Mouse (Mus musculus) myocyte (in vitro differentiated cells): ENCODE measurements at regions not wholly inside any gene's neighbourhood (a gene's known extent, or its start where the extent isn't known, plus 50 kb on each side); places are given as distances from the start of the nearest gene placed in this dataset.

Experiments
- H3K27me3 ChIP-seq: one replicate; pipeline ENCODE4 v1.6.1; 2011; ENCODE audit not compliant: control insufficient read depth, insufficient read depth, insufficient read length
- H3K36me3 ChIP-seq: one replicate; pipeline ENCODE4 v1.6.1; 2011; ENCODE audit not compliant: control insufficient read depth, insufficient read depth
- H3K4me2 ChIP-seq: one replicate; pipeline ENCODE4 v1.6.1; 2011; ENCODE audit warnings: low read depth, control low read depth
- H3K4me3 ChIP-seq: one replicate; pipeline ENCODE4 v1.5.1; 2011; ENCODE audit warnings: mild to moderate bottlenecking, control low read depth, moderate library complexity
- H3K79me2 ChIP-seq: one replicate; pipeline ENCODE4 v1.6.1; 2011; ENCODE audit not compliant: control insufficient read depth, insufficient read depth
- H3ac ChIP-seq: one replicate; pipeline ENCODE4 v1.6.1; 2011; ENCODE audit not compliant: control insufficient read depth, insufficient read length
- CEBPB ChIP-seq: IDR thresholded peaks from 2 replicates; pipeline ENCODE4 v1.6.1; 2011; ENCODE audit warnings: mild to moderate bottlenecking, moderate library complexity; ENCODE audit not compliant: poor library complexity, insufficient read depth, severe bottlenecking
- E2F4 ChIP-seq: IDR thresholded peaks from one replicate; pipeline ENCODE4 v1.6.1; 2011; ENCODE audit warnings: mild to moderate bottlenecking, control low read depth, moderate library complexity; ENCODE audit not compliant: insufficient read depth
- MAX ChIP-seq: IDR thresholded peaks from one replicate; pipeline ENCODE4 v1.6.1; 2011; ENCODE audit warnings: low read depth, mild to moderate bottlenecking, control low read depth
- MYOD1 ChIP-seq, 3 experiments: IDR thresholded peaks; one replicate each; pipeline ENCODE4 v1.6.1; 2011; ENCODE audit warnings: control low read depth in 2 of 3, low read depth in 2 of 3, mild to moderate bottlenecking in 2 of 3, moderate library complexity in 1 of 3; ENCODE audit not compliant: insufficient read length in 2 of 3, control insufficient read depth in 1 of 3
- MYOG ChIP-seq, 3 experiments: IDR thresholded peaks; one replicate each; pipeline ENCODE4 v1.6.1; 2011; ENCODE audit warnings: control low read depth in 2 of 3, low read depth in 2 of 3, mild to moderate bottlenecking in 2 of 3; ENCODE audit not compliant: insufficient read length in 2 of 3, control insufficient read depth in 1 of 3, insufficient read depth in 1 of 3
- POLR2A ChIP-seq: IDR thresholded peaks from one replicate; pipeline ENCODE4 v1.6.1; 2011; ENCODE audit warnings: low read depth, mild to moderate bottlenecking, control low read depth, moderate library complexity; ENCODE audit not compliant: insufficient read length
- POLR2AphosphoS2 ChIP-seq: IDR thresholded peaks from one replicate; pipeline ENCODE4 v1.6.1; 2011; ENCODE audit warnings: low read depth, control low read depth; ENCODE audit not compliant: insufficient read length
- REST ChIP-seq: IDR thresholded peaks from one replicate; pipeline ENCODE4 v1.6.1; 2011; ENCODE audit warnings: mild to moderate bottlenecking, control low read depth, moderate library complexity; ENCODE audit not compliant: insufficient read depth, insufficient read length
- SRF ChIP-seq: IDR thresholded peaks from one replicate; pipeline ENCODE4 v1.6.1; 2011; ENCODE audit warnings: low read depth; ENCODE audit not compliant: control insufficient read depth, insufficient read length
- TCF12 ChIP-seq: IDR thresholded peaks from one replicate; pipeline ENCODE4 v1.6.1; 2011; ENCODE audit warnings: mild to moderate bottlenecking, control low read depth; ENCODE audit not compliant: poor library complexity, insufficient read depth, severe bottlenecking
- TCF3 ChIP-seq: IDR thresholded peaks from one replicate; pipeline ENCODE4 v1.6.1; 2011; ENCODE audit warnings: low read depth, control low read depth; ENCODE audit not compliant: insufficient read length
- USF1 ChIP-seq: IDR thresholded peaks from one replicate; pipeline ENCODE4 v1.6.1; 2011; ENCODE audit warnings: low read depth, mild to moderate bottlenecking, control low read depth, moderate library complexity

GRCm38 (mm10) chr10:122259354-122259753, 162.2 kb upstream of the Rxylt1 start:
- Histone ChIP-seq H3K4me3 (no peak overlapping the region), H3K79me2 (no peaks in the 10 kb centered on the region)

GRCm38 (mm10) chr10:122258711-122259110, 161.5 kb upstream of the Rxylt1 start:
- TF ChIP-seq E2F4 (no peak), REST (no peak), MYOD1 (IDR thresholded peaks at IDR 0.05; ENCODE audit: control insufficient read depth in 1 of 3, insufficient read length in 2 of 3, low read depth in 2 of 3) (no peak), SRF (no peak), TCF12 (no peak), MYOG (IDR thresholded peaks at IDR 0.05; ENCODE audit: control insufficient read depth in 1 of 3, insufficient read depth in 1 of 3, insufficient read length in 2 of 3, low read depth in 2 of 3) (no peak), USF1 (no peak), POLR2AphosphoS2 (no peak), POLR2A (no peak), TCF3 (no peak), CEBPB (no peak), MAX (no peak)
- H3K4me2 ChIP-seq: no peak overlapping the region
- H3K79me2 ChIP-seq: no peaks in the 10 kb centered on the region
- H3K4me3 ChIP-seq: no peak overlapping the region
- H3ac ChIP-seq: no peak overlapping the region
- H3K27me3 ChIP-seq: no peaks in the 10 kb centered on the region
- H3K36me3 ChIP-seq: no peaks in the 10 kb centered on the region

More at GRCm38 (mm10) chr10:122259354-122259753, 162.2 kb upstream of the Rxylt1 start:
- H3K4me2 ChIP-seq: no peak overlapping the region
- H3ac ChIP-seq: no peak overlapping the region
- H3K27me3 ChIP-seq: no peaks in the 10 kb centered on the region
- no peak for TF ChIP-seq MAX
- TF ChIP-seq POLR2AphosphoS2: no peak
- no peak for TF ChIP-seq MYOG (IDR thresholded peaks at IDR 0.05; ENCODE audit: control insufficient read depth in 1 of 3, insufficient read depth in 1 of 3, insufficient read length in 2 of 3, low read depth in 2 of 3)
- TF ChIP-seq SRF: no peak
- no peak for TF ChIP-seq TCF3
- TF ChIP-seq MYOD1 (IDR thresholded peaks at IDR 0.05; ENCODE audit: control insufficient read depth in 1 of 3, insufficient read length in 2 of 3, low read depth in 2 of 3): no peak
- no peak for TF ChIP-seq USF1
- no peak for TF ChIP-seq POLR2A
- TF ChIP-seq E2F4: no peak
- no peak for TF ChIP-seq TCF12
- TF ChIP-seq CEBPB: no peak
- TF ChIP-seq REST: no peak
- H3K36me3 ChIP-seq: no peaks in the 10 kb centered on the region

GRCm38 (mm10) chr10:122231818-122232217, 134.6 kb upstream of the Rxylt1 start:
- no peaks in the 10 kb centered on the region for H3K79me2 ChIP-seq
- H3K4me2 ChIP-seq: no peak overlapping the region
- no peaks in the 10 kb centered on the region for H3K36me3 ChIP-seq
- H3K4me3 ChIP-seq: no peak overlapping the region
- no peak overlapping the region for H3ac ChIP-seq
- no peak for TF ChIP-seq TCF3
- no peak for TF ChIP-seq E2F4
- TF ChIP-seq POLR2A: no peak
- TF ChIP-seq MYOD1 (IDR thresholded peaks at IDR 0.05; ENCODE audit: control insufficient read depth in 1 of 3, insufficient read length in 2 of 3, low read depth in 2 of 3): no peak
- TF ChIP-seq MYOG (IDR thresholded peaks at IDR 0.05; ENCODE audit: control insufficient read depth in 1 of 3, insufficient read depth in 1 of 3, insufficient read length in 2 of 3, low read depth in 2 of 3): no peak
- no peak for TF ChIP-seq USF1
- TF ChIP-seq POLR2AphosphoS2: no peak
- no peak for TF ChIP-seq REST
- TF ChIP-seq MAX: no peak
- no peak for TF ChIP-seq SRF
- H3K27me3 ChIP-seq: no peaks in the 10 kb centered on the region

GRCm38 (mm10) chr10:122230746-122231145, 133.6 kb upstream of the Rxylt1 start:
- Histone ChIP-seq H3K36me3 (no peaks in the 10 kb centered on the region), H3K27me3 (no peaks in the 10 kb centered on the region), H3K79me2 (no peaks in the 10 kb centered on the region), H3ac (no peak overlapping the region), H3K4me2 (no peak overlapping the region), H3K4me3 (no peak overlapping the region)
- no peak for TF ChIP-seq POLR2AphosphoS2
- TF ChIP-seq CEBPB: no peak
- no peak for TF ChIP-seq USF1
- no peak for TF ChIP-seq SRF
- no peak for TF ChIP-seq MYOG (IDR thresholded peaks at IDR 0.05; ENCODE audit: control insufficient read depth in 1 of 3, insufficient read depth in 1 of 3, insufficient read length in 2 of 3, low read depth in 2 of 3)
- TF ChIP-seq E2F4: no peak
- no peak for TF ChIP-seq TCF3
- no peak for TF ChIP-seq TCF12
- no peak for TF ChIP-seq REST
- no peak for TF ChIP-seq MAX
- TF ChIP-seq POLR2A: no peak
- TF ChIP-seq MYOD1 (IDR thresholded peaks at IDR 0.05; ENCODE audit: control insufficient read depth in 1 of 3, insufficient read length in 2 of 3, low read depth in 2 of 3): no peak

GRCm38 (mm10) chr10:122225679-122226078, 128.5 kb upstream of the Rxylt1 start:
- no peak for TF ChIP-seq E2F4
- no peak for TF ChIP-seq MYOD1 (IDR thresholded peaks at IDR 0.05; ENCODE audit: control insufficient read depth in 1 of 3, insufficient read length in 2 of 3, low read depth in 2 of 3)
- TF ChIP-seq CEBPB: no peak
- no peak for TF ChIP-seq REST
- TF ChIP-seq MAX: no peak
- no peak for TF ChIP-seq SRF
- TF ChIP-seq TCF3: no peak
- no peak for TF ChIP-seq TCF12
- TF ChIP-seq POLR2A: no peak
- no peak for TF ChIP-seq USF1
- TF ChIP-seq MYOG (IDR thresholded peaks at IDR 0.05; ENCODE audit: control insufficient read depth in 1 of 3, insufficient read depth in 1 of 3, insufficient read length in 2 of 3, low read depth in 2 of 3): no peak
- TF ChIP-seq POLR2AphosphoS2: no peak
- H3K4me2 ChIP-seq: no peak overlapping the region
- H3K27me3 ChIP-seq: no peaks in the 10 kb centered on the region
- H3K4me3 ChIP-seq: no peak overlapping the region
- H3K36me3 ChIP-seq: no peaks in the 10 kb centered on the region
- no peak overlapping the region for H3ac ChIP-seq
- H3K79me2 ChIP-seq: no peaks in the 10 kb centered on the region
